Mouse (Mus musculus) kidney, postnatal 25 days (tissue): ENCODE measurements around the gene Rag1.

ENCODE experiments used
- DNase-seq, 2 experiments: peaks; one replicate each; pipeline ENCODE4 v3.0.0; 2021; ENCODE audit warnings: mixed read lengths in 2 of 2

The Rag1 gene

DNA sequence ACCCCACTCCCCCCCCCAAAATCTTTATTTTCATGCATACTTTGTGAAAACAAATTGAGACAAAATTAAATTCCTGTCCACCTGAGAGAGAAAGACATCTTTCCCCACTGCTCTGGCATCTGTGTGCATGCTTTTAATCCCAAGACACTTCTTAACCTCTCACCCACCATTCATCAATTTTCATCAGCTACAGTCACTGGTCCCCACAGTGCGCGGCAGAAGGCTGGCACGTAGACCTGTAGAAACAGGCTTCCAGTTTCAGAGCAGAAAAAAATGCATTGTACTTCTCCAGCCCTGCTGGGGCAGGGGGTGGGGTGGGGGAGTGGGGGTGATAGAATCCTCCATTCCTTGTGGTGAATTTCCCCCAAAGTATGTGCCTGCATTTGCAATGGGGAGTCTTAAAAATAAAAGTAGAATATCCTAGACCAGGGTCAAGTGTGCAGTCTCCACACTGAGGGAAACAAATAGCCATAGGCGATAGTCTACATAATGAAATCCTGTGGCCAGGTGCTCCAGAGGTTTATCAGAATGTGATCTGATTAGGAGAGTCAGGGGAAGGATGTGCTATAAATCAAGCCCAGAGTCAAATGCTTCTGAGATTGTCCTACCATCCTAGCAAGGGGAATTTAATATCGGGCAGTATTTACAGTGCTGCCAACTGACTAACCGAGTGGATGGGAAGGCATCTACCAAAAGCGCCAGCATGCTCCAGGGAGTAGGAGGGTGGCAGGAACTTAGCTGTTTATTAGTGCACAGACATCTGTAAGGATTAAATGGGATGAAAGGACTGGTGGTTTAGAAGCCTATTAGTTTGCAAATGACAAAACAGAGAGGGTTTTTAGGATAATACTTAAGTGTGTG lies 10.1 kb downstream of the Rag1 start:
- no peak for DNase-seq

DNA sequence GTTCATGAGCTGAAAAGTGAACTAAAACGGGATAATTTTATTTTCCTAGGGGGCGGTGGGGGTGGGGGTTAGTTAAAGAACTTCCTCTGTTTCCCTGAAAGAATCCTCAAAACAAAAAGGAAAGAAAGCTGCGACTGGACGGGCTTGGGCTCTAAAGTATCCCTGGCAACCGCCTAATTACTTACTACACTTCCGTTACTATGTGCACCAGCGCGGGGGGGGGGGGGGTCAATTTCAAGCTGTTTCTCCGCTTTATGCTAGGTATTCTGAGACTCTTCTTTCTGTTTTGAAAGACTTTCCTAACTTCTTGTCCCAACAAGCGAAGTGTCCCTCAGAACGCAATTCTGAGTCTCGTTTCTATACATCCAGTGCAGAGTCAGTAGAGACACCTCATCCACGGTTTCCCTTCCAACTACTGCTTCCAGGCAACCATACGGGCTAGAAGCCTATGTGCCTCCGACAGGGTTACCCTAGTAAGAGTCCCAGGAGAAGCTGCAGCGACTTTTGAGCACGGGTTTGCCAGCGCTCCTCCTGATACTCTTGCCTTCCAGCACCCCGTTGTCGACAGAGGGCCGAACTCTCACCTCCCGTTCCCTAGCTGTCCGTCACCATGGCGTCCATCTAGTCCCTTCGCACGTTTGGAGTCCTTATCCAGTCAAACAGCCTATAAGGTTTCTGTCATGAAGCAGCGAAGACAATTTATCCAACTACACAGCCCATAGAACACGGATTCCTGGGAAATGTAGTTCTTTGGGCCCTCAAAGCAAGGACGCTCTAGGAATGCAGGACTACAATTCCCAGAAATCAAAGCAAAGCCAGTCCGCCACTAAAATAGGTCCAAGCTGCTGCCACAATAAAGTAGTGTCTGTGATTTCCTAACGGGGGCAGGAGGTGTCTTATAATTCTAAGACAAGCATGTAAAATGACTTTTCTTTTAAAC lies 20.7 kb downstream of the Rag1 start:
- DNase-seq: peak; percentile 81

DNA sequence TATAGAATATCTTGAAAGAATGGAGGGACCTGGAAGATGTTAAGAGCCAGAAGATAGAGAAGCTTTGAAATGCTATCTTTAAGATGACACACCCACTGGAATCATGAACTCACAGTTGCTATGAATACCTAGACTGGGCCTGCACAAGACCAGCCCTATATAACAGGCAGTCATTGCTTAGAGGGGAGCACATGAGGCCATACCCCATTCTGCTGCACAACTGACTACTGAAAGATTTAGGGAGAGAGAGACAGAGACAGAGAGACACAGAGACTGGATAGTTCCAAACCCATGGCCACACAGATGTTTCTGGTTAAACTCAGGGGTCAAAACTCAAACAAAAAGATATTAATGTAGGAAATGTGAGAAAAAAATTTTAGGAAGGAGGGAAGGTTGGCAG lies 22.1 kb downstream of the Rag1 start:
- DNase-seq: no peak

DNA sequence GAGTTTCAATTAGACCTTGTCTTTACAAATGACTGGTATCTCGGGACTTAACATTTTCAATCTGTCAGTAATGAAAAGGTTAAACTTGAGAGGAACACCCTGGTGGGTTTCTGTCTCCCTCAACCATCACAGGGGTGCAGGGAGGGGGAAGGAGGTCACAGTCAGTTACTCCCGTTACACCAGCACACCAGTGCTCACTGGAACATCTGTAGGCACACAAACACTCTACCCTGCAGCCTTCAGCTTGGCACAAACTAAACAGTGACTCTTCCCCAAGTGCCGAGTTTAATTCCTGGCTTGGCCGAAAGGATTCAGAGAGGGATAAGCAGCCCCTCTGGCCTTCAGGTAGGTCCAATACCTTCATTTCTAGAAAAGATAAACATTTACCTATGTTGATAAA lies 24.8 kb downstream of the Rag1 start, which contains the start of gene Rag2:
Gene Rag2, plus strand, starts transcription at position 193 of the 400 bp plus-strand sequence.
- DNase-seq: no peak

DNA sequence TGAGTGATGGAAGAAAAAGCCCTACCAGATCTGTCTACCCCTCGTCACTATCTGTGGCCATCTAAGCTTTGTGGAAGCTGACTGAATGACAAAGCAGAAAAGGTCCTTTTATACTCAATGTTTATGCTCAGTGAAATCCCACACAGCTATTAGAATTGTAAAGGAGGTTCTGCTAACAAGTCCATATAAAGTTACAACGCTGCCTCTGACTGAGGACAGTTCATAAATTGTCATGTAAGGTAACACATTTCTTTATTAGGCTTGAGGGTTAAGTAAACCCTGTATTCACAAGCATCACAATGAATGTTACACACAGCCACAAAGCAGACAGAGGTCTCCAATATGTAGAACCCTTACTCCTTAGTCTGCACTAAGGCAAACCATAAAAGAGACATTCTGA lies 25.3 kb downstream of the Rag1 start:
- no peak for DNase-seq

DNA sequence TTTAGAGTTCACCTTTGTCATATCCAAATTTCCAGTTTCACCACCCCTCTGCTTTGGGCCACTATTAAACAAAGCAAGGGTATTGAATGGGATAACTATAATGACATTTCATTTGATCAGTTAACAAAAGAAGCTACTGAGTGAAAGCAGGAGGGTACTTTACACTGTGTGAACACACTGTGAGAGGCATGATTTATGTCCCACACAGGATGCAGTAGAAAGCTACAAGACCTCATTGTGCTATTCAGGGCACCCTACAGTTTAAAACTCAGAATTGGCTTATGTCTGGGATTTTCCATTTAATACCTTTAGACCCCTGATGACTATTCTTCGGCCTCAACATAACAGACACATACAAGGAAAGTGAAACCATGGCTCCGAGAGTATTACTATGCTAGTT lies 26.3 kb downstream of the Rag1 start:
- no peak for DNase-seq

DNA sequence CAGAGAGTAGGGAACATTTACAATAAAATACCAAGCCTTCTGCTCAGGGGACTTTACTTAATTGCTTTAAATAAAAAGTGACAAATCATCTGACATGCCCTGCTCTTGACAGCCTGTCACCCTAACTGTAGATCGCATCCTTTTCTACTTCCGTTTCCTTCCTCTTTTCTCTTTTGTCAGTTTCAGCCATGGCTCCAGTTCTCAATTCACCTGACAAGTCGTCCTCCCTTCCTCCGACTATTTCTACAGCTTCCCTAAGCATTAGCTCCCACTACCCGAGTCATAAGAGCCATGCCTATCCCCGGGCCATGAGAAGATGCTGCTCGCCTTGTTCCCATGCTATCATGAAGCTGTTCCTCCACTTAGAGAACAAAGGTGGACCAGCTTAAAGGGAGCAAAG lies 27.7 kb downstream of the Rag1 start:
- no peak for DNase-seq

DNA sequence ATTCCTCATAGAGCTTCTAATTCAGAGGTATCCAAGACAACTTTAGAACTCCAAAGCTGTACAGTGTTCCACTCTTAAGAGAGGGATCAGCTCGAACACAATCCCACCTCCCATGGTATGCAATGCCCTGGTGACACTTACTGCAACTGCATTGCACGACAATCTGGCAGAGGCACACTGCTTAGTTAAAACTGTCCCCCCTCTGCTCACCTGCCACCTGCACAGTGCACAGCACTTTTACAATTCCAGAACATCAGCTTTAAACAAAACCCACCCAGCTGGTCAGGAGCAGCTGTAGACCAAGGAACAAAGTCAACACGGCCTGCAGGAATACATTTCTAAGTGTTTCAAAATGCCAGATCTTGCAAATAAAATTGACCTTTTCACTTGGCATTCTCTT lies 28.4 kb downstream of the Rag1 start:
- DNase-seq: no peak

DNA sequence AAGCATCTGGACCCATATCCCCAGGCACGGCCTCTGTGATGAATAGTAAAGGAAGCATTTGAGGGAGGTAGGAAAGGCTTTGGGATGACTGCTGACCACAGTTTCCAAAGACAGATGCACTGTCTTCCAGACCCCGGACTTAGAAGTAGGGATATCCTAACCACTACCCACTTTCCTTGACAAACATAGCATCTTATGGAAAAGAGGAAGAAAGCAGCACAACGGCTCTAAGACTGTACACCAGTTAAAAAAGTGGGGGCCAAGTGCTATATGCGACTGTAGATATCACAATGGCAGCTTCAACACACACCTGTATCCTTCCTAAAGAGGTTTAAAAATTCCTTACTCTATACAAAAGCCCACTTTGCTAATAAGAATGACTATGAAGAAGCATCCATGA lies 30.9 kb downstream of the Rag1 start:
- DNase-seq: no peak

DNA sequence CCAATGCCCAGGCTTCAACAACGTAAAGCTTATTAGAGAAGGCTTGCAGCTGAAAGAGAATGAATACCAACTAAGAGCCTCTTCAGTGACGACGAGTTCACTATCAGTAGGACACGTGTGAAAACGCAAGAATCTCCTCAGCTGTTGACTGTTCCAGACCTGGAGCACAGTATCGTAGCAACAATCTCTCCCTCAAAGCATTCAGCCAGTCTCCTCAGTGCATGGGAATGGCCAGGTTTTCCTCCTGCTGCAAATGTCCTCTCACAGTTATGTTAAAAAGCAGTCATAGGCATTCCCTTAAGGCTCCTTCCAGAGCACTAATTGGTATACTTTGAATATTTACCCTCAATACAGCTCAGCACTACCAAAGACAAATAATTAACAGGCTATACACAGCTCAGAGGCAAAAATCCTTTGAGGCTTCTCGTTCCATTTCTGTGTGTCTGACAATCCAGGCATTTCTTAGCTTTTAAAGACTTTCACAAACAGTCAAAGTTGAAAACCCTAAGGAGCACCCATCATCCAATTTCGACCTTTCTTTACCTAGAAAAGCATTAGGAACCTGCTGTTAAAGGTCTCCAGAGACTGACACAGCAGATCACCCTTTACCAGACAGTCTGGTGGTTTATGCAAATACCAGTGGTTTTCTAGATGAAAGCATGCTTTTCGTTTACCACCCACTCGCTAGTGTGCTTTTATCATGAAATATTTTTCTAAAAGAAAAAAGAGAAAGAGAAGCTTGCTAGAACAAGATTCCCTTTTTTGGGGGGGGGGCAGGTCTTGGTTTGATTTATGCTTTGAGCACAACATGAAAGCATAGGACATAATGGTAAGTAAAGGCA lies 33.6 kb downstream of the Rag1 start:
- no peak for DNase-seq

DNA sequence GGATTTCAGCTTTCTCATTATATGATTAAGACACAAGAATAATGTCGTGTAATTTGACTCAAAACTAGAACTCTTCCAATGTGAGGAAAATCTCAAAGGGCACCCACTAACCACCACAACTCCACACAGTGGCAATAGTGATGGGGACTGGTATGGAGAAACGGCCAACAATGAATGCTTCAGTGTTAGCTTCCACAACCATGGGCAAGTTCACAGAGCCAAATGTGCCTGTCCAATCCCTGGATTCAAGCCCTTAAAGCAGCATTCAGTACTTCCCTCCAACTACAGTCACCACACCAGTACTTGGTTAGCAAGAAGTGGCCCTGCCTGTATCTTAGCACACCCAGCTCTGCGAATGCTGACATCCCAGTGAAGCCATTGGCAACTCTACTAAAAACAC lies 38.4 kb downstream of the Rag1 start:
- no peak for DNase-seq

DNA sequence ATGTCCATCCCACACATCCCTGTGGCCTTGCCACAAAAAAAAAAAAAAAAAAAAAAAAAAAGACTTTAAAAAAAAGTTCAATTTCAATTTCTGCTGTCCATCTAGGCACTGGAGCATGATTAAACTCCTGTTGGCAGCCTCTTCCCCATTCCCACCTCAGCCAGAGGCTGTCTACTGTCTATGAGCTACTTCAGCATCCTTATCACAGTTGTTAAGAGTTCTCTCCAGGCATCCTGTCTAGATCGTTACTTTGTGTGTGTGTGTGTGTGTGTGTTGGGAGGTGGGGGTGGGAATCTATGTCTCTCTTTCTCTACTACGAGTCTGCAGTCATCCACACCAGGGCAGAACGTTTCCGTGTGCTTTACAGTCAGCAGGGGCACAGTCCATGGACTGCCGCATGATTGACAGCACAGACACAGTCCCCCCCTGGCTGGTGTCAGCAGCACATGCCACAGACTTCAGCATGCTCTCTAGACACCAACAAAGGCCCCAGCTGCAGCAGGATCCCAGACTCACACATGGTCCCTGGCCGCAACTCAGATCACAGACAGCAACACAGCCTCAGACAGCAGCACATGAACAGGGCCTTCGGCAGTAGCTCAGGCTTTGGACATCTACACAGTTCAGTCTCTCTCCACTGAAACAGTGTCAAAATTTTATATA lies 40.9 kb downstream of the Rag1 start:
- DNase-seq: no peak

DNA sequence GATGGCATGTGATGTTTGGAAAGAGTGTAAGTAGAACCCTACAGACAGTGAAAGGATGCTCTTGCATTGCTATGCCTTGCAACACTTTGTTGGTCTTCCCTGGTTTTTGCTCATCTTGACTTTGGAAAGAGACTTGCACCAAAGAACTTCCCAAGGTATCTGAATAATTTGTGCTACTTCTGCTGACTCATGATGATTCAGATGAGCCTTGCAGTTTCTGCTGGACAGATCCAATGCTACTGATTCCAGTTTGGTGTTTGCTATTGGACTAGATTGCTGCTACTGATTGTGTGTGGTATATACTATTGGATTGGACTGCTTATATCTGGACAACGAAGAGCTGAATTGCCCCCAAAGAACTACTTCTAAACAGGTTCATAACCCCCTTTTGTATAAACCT lies 46.2 kb downstream of the Rag1 start:
- DNase-seq: no peak

DNA sequence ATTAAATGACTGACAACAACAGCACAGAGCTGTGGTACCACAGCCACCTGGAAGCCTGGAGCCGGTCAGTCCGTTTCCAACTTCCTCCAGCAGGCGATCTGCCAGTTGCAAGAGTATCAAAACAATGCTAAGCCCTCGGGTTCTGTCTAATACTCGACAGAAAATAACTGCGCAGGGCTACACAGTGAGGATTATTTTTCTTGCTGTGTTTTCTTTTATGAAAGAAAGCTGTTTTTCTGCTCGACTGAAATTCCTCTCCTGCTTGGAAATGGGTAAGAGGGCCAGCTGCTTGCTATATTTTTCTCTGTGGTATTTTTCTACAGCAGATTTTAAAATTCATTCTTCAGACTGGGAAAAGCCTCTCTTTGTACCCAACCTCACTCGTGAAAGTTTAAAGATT lies 48.6 kb downstream of the Rag1 start:
- peak; percentile 52 to 62 for DNase-seq

DNA sequence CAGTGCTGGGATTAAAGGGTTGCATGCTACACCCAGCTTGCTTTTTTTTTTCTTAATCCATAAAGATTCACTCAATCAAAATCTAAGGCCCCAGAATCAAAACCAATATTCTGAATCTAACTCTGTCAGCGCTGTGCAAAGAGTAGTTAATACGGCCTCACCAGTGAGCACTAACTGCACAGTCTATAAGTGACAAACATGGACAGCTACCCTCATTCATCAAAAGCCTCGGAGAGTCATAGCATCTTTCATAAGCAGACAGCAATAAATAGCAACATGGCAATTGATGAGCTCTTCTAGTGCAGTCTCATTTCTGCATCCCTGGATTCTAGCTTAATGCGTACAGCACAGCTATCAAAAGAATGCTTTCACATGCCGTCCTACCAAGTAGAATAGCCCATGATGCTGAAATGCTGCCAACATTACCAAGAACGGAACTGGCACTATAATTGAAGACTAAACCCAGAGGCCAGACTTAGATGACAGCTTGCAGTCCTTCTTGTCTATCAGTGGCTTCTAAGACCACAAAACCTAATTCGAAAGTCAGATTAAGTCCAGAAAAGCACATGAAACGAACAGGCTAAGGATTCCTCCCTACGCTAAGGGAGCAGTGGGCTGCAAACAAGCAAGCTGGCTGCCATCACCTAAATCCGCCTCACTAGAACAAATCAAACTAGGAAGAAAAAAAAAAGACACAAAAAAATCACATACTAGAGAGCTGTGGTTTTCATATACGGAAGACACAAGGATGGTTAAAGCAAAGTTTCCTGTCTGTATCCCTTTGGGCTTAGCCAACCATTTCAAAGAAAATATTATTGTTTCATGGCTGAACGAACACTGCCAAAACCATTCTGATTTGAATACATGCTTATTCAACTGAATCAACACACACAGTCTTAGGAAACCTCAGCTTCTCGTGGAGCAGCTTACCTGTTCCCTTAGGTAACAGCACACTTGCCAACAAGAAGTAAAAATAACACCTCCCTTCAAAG lies 50.8 kb downstream of the Rag1 start:
- no peak for DNase-seq

DNA sequence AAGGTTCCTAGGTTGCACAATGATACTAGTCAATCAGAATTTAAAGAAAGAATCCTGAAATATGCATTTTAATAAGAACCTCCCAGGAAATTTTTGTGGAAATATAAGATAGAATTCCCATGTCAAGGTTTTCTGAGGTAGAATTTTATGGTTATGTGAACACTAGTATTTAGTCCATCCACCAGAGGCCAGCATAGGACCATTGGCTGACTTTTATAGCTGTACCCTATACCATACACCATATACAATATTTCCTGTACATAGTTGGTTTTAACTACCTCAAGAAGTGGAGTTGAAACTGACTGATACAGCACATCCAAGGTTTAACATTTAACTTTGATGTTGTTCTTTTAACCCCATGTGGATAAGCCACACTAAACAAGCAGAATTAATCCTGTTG lies 52.1 kb downstream of the Rag1 start:
- DNase-seq: no peak

DNA sequence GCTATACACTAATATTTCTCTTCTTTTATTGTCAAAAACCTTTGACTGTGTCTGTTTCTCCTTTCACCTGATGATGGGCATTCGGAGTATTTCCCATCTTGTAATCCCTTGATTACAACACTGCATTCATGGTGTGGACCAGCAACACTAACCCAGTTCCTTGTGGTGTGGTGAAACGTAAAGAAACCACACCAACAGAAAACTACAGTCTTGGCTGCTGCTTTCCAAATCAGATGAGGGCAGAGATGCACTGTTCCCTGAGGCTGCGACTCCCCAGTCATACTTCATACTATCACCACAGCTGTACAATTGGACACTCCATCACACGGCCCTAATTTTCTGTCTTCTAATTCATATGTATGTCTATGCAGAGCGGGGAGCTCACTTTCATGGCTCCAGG lies 54.6 kb downstream of the Rag1 start:
- DNase-seq: no peak

DNA sequence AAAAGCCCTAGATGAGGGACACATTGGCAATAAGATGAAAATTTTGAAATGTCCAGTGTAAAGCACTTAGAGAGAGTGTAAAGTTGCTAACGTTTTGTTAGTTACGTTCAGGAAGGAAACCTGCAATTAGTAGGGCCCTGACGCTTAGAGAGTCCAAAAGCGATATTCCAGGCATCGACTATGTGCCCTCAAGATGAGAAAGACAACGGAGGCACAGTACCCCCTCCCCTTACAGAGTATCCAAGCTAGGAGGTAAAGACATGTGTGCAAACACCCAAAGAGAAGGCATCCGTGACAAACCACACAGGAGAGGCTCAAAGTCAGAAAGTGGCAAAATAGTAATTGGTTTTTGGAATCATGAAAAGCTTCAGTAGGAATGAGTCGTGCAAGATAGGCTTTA lies 56.4 kb downstream of the Rag1 start:
- DNase-seq: no peak

DNA sequence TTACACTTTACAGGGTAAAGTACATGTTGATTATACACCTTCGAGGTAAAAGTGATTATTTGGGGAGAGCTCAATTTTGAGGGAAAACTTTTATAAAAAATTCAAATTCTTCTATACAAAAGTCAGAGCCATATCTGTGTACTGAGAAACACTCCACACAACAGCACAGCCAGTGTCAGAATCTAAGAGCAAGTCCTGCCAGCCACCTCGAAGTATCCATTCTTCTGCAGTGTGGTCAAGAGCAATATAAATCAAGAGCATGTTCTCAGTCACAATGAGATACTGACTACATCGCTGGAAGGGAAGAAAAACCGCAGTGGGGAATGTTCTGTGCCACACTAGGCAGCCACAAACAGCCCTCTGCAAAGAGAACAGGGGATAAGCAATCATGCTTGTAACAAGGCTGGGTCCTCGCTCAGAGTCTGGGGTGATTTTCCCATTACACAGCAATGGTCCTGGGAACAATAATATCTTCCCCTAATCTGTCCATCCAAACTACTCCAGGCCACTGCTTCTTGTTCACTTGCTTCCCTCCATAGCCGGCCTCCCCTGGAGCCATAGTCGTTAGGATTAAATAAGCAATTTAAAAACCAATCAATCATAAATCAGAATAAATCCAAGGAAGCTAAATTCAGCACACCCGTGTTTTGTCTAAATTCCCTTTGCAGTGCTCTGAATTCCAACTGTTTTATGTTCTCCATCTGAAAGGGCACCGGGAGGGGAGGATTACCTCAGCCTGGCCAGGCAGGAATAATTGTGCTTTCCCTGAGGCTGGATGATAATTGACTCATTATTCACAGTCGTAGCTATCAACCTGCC lies 57.1 kb downstream of the Rag1 start:
- DNase-seq: no peak

DNA sequence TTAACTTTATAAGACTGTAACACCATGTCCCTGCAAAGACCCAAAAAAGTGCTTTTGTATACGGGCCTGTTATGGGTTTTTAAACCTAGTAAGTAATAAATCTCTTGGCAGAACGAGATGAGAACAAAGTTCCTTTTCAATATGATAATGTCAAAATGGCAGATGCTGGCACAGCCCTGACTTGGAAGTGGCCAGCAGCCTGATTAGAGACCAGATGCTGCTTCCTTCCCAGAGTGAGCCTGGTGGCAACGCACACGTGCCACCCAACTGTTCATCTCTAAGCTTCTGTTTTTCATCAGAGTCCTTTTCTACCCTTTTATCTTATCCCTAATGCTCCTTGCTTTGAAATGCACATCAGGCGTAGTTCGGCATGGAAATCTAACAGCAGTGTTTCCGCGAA lies 57.9 kb downstream of the Rag1 start:
- no peak for DNase-seq
